11 mouse cellular contexts compared by ENCODE assay signal in genomic region chr19:47458504-47459161, GRCm38 (mm10). TPM values are rescaled to one million over a fixed set of nuclear protein-coding genes. Genes with fewer than 3 reads are reported as not detected.
DNase-seq lines count a peak whose midpoint lies in the region; ATAC-seq lines count a peak whose summit lies in the region.
"Had no signal": no experiment of that assay in that cellular context is flagged by ENCODE, and none has a peak within 500 bp of the region (broad histone marks: within the 10 kb centered on the region; RNA-seq: fewer than 3 reads in every experiment).

No protein-coding gene starts in this region.

- H3K27me3 ChIP-seq in limb, embryonic 15.5 days, result no peaks in the 10 kb centered on the region
- H3K27me3 ChIP-seq in neural tube, embryonic 15.5 days (replicated peaks), result no peaks in the 10 kb centered on the region

- H3K36me3 ChIP-seq in limb, embryonic 15.5 days, result no peaks in the 10 kb centered on the region
- H3K36me3 ChIP-seq in neural tube, embryonic 15.5 days, result no peaks in the 10 kb centered on the region

- H3K27ac ChIP-seq in limb, embryonic 15.5 days, result peak overlapping the region; percentile 54
- H3K27ac ChIP-seq in neural tube, embryonic 15.5 days (replicated peaks), result no peak overlapping the region; the same call in 1 of the 2 replicates

- 47% methylated on average over 17 of the region's 17 CpGs for WGBS in limb, embryonic 15.5 days
- WGBS in neural tube, embryonic 15.5 days, result 68% methylated on average over 17 of the region's 17 CpGs

- no peak for ATAC-seq in limb, embryonic 15.5 days (ENCODE audit: insufficient number of reproducible peaks, low FRiP score, low TSS enrichment, low read depth)
- no peak for ATAC-seq in neural tube, embryonic 15.5 days (ENCODE audit: low FRiP score)
- ATAC-seq: activated CD4-positive, CD25-positive, alpha-beta regulatory T cell, adult 4 months had no signal

- H3K4me1 ChIP-seq in limb, embryonic 15.5 days, result peaks cover 77% of the 10 kb centered on the region
- H3K4me1 ChIP-seq in neural tube, embryonic 15.5 days, result peaks cover 81% of the 10 kb centered on the region

- no peak overlapping the region for H3K9ac ChIP-seq in limb, embryonic 15.5 days
- H3K9ac ChIP-seq in neural tube, embryonic 15.5 days (replicated peaks), result no peak overlapping the region

- peak overlapping the region; percentile 14; the same call in 1 of the 2 replicates for H3K4me2 ChIP-seq in limb, embryonic 15.5 days
- no peak overlapping the region for H3K4me2 ChIP-seq in neural tube, embryonic 15.5 days
- H3K4me2 ChIP-seq: midbrain, embryonic 11.5 days had no signal

- H3K9me3 ChIP-seq in limb, embryonic 15.5 days, result no peaks in the 10 kb centered on the region
- H3K9me3 ChIP-seq in neural tube, embryonic 15.5 days (replicated peaks), result no peaks in the 10 kb centered on the region

- DNase-seq in heart, adult 11 months, result peak; percentile 97
- DNase-seq in heart, adult 8-10 months (ENCODE audit: low spot score), result no peak
- DNase-seq in testis, postnatal 10 days (ENCODE audit: low spot score), result peak; percentile 32
- no peak for DNase-seq in testis, postnatal 14 days (ENCODE audit: low spot score)
- no peak for DNase-seq in urinary bladder, postnatal 4 days (ENCODE audit: low spot score in 2 of 2)
- no peak for DNase-seq in natural killer cell, adult 2 months (ENCODE audit: low spot score in 2 of 2)
- DNase-seq: layer of hippocampus, adult 9-11 months had no signal

- no peak overlapping the region for H3K4me3 ChIP-seq in limb, embryonic 15.5 days
- no peak overlapping the region for H3K4me3 ChIP-seq in neural tube, embryonic 15.5 days (replicated peaks)

RNA-seq across cellular contexts. Expression of gene Sh3pxd2a, which starts 5.6 kb away (rescaled TPM):
- total RNA-seq in heart, adult 8-10 months (2022), result 10 to 100 TPM; 40.6 to 54.7 (median 46.2) TPM
- 12.2 and 12.4 TPM in 2 replicates for polyA plus RNA-seq in limb, embryonic 15.5 days (2015; fragmentation: Nextera tagmentation; extraction: Ambion mirVana)
- 2.2 and 3.3 TPM in 2 replicates for polyA plus RNA-seq in neural tube, embryonic 15.5 days (2015; fragmentation: Nextera tagmentation; extraction: Ambion mirVana)

Comparison
In these comparisons a context has a peak if more than half of its experiments do, and no peak if none do; other contexts are left out.
1. DNase-seq: peak in heart, adult 11 months (single experiment) and testis, postnatal 10 days (single experiment); none in heart, adult 8-10 months (single experiment), testis, postnatal 14 days (single experiment), urinary bladder, postnatal 4 days (0 of 2) and natural killer cell, adult 2 months (0 of 2).